Mouse (Mus musculus): ENCODE results near the gene Eps8l1. TPM values are rescaled to one million over a fixed set of nuclear protein-coding genes. Genes with fewer than 3 reads are reported as not detected.

The Eps8l1 gene
- total and polyA plus RNA-seq, 3 experiments: 0.01 to 0.19 TPM; not detected in 1

DNA sequence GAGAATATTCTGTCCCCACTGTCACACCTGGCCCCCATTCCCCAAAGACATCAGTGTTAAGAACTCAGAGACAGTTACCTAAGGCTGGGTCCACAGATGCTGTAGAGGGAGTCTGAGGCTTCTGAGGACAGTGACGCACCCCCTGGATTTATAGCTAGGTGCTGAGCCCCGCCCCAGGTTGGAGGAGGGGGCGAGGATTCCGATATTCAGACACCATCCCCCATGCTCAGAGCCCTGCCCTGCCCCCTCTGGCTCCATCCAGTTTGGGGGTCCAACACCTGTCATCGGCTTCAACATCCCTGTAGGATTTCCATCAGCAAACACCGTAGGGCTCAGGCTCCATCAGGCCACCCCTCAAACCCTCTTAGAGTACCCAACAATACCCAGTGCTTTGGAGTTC is 55.4 kb downstream of the Eps8l1 start:
- H3K9me3 ChIP-seq (replicated peaks; ENCODE audit: insufficient read depth, low read length): no peaks in the 10 kb centered on the region
- DNase-seq (ENCODE audit: low read depth, low spot score): no peak
- no peak overlapping the region for H3K9ac ChIP-seq (ENCODE audit: control insufficient read depth, low read depth, low read length, poor library complexity, severe bottlenecking)
- H3K27ac ChIP-seq (ENCODE audit: control insufficient read depth, low read depth, low read length): no peak overlapping the region
- no peak for TF ChIP-seq EP300 (IDR thresholded peaks at IDR 0.05; ENCODE audit: low read depth in 1 of 2, low read length in 2 of 2)
- TF ChIP-seq MAX (IDR thresholded peaks at IDR 0.05; ENCODE audit: low read length): no peak
- TF ChIP-seq MXI1 (IDR thresholded peaks at IDR 0.05; ENCODE audit: low read depth, low read length): no peak
- no peak for TF ChIP-seq NELFE (IDR thresholded peaks at IDR 0.05; ENCODE audit: low read depth, low read length)
- no peak for TF ChIP-seq ETS1 (IDR thresholded peaks at IDR 0.05; ENCODE audit: low read depth, low read length)
- TF ChIP-seq POLR2A (IDR thresholded peaks at IDR 0.05; ENCODE audit: control insufficient read depth in 1 of 2, insufficient read depth in 1 of 2, low read depth in 1 of 2, low read length in 2 of 2, poor library complexity in 1 of 2): no peak
- TF ChIP-seq MAZ (IDR thresholded peaks at IDR 0.05; ENCODE audit: low read depth, low read length): no peak
- no peak for TF ChIP-seq GABPA (IDR thresholded peaks at IDR 0.05; ENCODE audit: low read depth, low read length)
- no peak overlapping the region for H3K4me3 ChIP-seq (ENCODE audit: control insufficient read depth in 1 of 2, insufficient read depth in 1 of 2, low read depth in 2 of 2, low read length in 2 of 2)
- H3K36me3 ChIP-seq (ENCODE audit: control insufficient read depth in 1 of 2, insufficient read depth in 2 of 2, low read length in 2 of 2): peaks cover 0 to 18% of the 10 kb centered on the region in 2 experiments; a peak in 2 of 4 replicates
- peaks cover 4% of the 10 kb centered on the region; the same call in 1 of the 2 replicates for H3K79me2 ChIP-seq (ENCODE audit: control insufficient read depth, insufficient read depth, low read length, poor library complexity)
- no peaks in the 10 kb centered on the region for H3K27me3 ChIP-seq (ENCODE audit: control insufficient read depth in 1 of 2, insufficient read depth in 2 of 2, low read length in 2 of 2)
- peaks cover 5 to 22% of the 10 kb centered on the region in 2 experiments; a peak in 3 of 4 replicates for H3K4me1 ChIP-seq (ENCODE audit: control insufficient read depth in 1 of 2, insufficient read depth in 2 of 2, low read length in 2 of 2)

DNA sequence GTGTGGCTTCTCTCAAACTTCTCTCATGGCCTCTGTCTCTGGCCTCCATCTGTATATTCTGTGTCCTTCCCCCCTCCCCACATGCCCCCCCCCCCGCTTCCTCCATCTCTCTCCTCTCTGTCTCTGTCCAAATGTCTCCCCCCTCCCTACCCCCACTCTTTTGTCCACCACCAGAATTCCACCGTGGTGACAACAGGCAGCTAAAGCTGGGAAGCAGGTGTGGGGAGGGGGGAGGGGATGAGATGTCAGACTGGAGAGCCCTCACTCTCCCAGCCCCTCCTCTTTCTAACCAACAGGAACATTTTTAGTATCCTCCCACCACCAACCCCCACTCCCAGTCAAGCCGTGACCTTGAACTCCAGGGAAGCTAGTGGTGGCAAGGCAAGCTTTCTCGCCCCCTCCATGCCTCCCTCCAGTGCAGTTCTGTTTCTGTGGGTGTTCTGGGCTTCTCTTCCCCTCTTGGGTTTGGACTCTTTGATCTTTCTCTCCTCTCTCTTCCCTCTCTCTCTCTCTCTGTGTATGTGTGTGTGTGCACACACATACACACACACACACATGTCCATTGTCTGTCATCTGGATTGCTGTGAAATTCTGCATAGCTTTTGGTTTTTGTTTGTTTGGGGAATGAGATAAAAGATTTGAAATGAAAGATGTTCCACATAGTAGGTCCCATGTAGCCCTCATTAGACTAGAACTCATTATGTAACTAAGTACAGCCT is 56.0 kb downstream of the Eps8l1 start, which contains the start of gene Tnnt1:
Gene Tnnt1, minus strand, starts transcription at position 51 of the 719 bp plus-strand sequence.
- Histone ChIP-seq H3K4me1 (ENCODE audit: control insufficient read depth in 1 of 2, insufficient read depth in 2 of 2, low read length in 2 of 2) (peaks cover 5 to 18% of the 10 kb centered on the region in 2 experiments; a peak in 3 of 4 replicates), H3K4me3 (ENCODE audit: control insufficient read depth in 1 of 2, insufficient read depth in 1 of 2, low read depth in 2 of 2, low read length in 2 of 2) (no peak within 1 kb of the TSS), H3K27me3 (ENCODE audit: control insufficient read depth in 1 of 2, insufficient read depth in 2 of 2, low read length in 2 of 2) (no peaks in the 10 kb centered on the region), H3K79me2 (ENCODE audit: control insufficient read depth, insufficient read depth, low read length, poor library complexity) (peaks cover 5% of the 10 kb centered on the region; the same call in 1 of the 2 replicates), H3K27ac (ENCODE audit: control insufficient read depth, low read depth, low read length) (no peak within 1 kb of the TSS), H3K9ac (ENCODE audit: control insufficient read depth, low read depth, low read length, poor library complexity, severe bottlenecking) (no peak within 1 kb of the TSS), H3K36me3 (ENCODE audit: control insufficient read depth in 1 of 2, insufficient read depth in 2 of 2, low read length in 2 of 2) (peaks cover 0 to 16% of the 10 kb centered on the region in 2 experiments; a peak in 2 of 4 replicates), H3K9me3 (replicated peaks; ENCODE audit: insufficient read depth, low read length) (no peaks in the 10 kb centered on the region)
- no peak for TF ChIP-seq NRF1 (IDR thresholded peaks at IDR 0.05; ENCODE audit: insufficient read depth, low read depth, low read length, poor library complexity, severe bottlenecking)
- TF ChIP-seq ZKSCAN1 (IDR thresholded peaks at IDR 0.05; ENCODE audit: low read depth, low read length): peak; percentile 18; the same call in 1 of the 2 replicates
- TF ChIP-seq POLR2AphosphoS5 (IDR thresholded peaks at IDR 0.05; ENCODE audit: borderline replicate concordance, low read depth, low read length): no peak
- TF ChIP-seq POLR2AphosphoS2 (IDR thresholded peaks at IDR 0.05; ENCODE audit: low read length): 0 out of 2 replicates have a peak, but pooled peaks have one; percentile 52
- DNase-seq (ENCODE audit: low read depth, low spot score): no peak

DNA sequence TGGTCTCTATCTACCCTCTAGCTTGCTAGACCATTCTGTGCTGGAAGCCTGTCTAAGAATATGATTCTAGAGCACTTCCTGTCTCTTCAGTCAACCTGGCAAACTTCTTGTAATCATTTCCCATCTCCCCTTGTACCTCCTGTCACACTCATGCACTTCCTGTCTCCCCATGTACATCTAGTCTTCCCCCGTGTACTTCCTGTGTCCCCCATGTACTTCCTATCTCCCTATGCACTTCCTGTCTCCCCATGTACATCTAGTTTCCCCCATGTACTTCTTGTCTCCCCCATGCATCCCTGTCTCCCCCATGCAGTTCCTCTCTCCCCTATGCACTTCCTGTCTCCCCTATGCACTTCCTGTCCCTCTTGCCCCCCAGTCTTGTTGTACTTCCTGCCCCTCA is 58.0 kb downstream of the Eps8l1 start:
- no peaks in the 10 kb centered on the region for H3K9me3 ChIP-seq (replicated peaks; ENCODE audit: insufficient read depth, low read length)
- peak; percentile 46 for DNase-seq (ENCODE audit: low read depth, low spot score)
- no peak overlapping the region for H3K4me3 ChIP-seq (ENCODE audit: control insufficient read depth in 1 of 2, insufficient read depth in 1 of 2, low read depth in 2 of 2, low read length in 2 of 2)
- H3K4me1 ChIP-seq (ENCODE audit: control insufficient read depth in 1 of 2, insufficient read depth in 2 of 2, low read length in 2 of 2): peaks cover 2 to 19% of the 10 kb centered on the region in 2 experiments; a peak in 3 of 4 replicates
- H3K79me2 ChIP-seq (ENCODE audit: control insufficient read depth, insufficient read depth, low read length, poor library complexity): peaks cover 12% of the 10 kb centered on the region
- peaks cover 0 to 9% of the 10 kb centered on the region in 2 experiments; a peak in 1 of 4 replicates for H3K36me3 ChIP-seq (ENCODE audit: control insufficient read depth in 1 of 2, insufficient read depth in 2 of 2, low read length in 2 of 2)
- H3K9ac ChIP-seq (ENCODE audit: control insufficient read depth, low read depth, low read length, poor library complexity, severe bottlenecking): no peak overlapping the region
- H3K27me3 ChIP-seq (ENCODE audit: control insufficient read depth in 1 of 2, insufficient read depth in 2 of 2, low read length in 2 of 2): no peaks in the 10 kb centered on the region
- TF ChIP-seq MYC (IDR thresholded peaks at IDR 0.05; ENCODE audit: low read depth, low read length) (no peak), ELF1 (IDR thresholded peaks at IDR 0.05; ENCODE audit: low read depth, low read length) (0 out of 2 replicates have a peak, but pooled peaks have one; percentile 33)
- no peak overlapping the region for H3K27ac ChIP-seq (ENCODE audit: control insufficient read depth, low read depth, low read length)

Data from MEL (cell line).